Mouse (Mus musculus): ENCODE measurements around the gene Trim16. TPM values are rescaled to one million over a fixed set of nuclear protein-coding genes. Genes with fewer than 3 reads are reported as not detected.

The Trim16 gene
- 0.79 and 2.9 TPM in 2 replicates for polyA plus RNA-seq (2012; ENCODE audit: low replicate concordance)

DNA sequence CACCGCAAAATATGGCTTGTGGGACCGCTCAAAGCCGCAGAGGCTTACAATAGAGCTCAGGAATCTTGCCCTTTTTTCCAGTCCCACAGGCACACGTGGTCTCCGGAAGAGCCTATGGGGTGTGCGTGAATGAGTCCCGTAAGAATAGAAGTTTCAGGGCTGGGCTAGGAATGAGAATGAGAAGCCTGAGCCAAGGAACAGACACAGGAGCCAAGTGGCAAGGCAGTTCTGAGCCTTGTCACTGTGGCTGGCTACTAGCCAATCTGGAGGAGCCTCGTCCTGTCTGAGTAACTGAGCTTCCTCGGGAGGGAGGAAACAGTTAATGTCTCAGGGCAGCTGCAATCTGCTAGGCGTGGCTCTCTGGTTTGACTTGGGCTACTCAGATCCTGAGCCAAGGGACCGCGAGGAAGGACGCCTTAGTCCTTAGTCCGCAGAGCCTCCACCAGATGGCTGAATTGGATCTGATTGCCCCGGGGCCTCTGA, at the start of gene Trim16:
Gene Trim16 (plus strand): TSS at position 173 of the 483 bp plus-strand sequence.

GRCm38 (mm10) chr11:62788935-62789616, 31.0 kb upstream of the Trim16 start, which contains the start of gene Zfp286:
Gene Zfp286, minus strand, starts transcription at chr11:62789462.

DNA sequence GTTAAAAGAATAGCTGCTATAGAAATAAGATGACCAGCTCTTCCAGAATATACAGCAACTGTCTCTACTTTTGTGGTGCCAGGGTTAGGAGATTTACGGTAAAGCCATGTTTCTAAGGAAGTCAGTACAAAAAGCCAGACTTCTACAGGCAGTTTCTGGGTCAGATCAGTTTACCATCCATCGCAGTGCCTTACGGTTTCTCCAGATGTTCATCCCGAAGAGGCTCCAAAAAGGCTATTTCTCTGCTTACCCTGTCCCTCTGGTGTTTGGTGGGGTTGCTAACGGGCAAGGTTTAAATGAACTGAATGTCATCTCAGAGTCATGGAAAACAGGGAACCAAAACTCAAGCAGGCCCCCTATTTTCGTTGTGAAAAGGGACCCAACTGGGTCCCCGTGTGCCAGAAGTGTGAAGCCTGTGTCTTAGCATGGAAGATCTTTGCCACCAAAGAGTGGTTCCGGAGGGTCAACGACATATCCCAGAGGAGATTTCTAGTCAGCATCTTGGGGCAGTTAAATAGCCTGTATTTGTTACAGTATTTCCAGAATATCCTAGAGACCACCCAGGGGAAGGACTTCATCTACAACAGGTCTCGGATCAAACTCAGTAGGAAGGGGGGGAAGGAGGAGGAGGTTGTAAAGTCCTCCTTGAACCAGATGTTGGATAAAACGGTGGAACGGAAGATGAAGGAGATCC, 27.1 kb downstream of the Trim16 start, which contains the start of gene Fbxw10:
Gene Fbxw10 (plus strand): TSS at position 109 of the 694 bp plus-strand sequence.

DNA sequence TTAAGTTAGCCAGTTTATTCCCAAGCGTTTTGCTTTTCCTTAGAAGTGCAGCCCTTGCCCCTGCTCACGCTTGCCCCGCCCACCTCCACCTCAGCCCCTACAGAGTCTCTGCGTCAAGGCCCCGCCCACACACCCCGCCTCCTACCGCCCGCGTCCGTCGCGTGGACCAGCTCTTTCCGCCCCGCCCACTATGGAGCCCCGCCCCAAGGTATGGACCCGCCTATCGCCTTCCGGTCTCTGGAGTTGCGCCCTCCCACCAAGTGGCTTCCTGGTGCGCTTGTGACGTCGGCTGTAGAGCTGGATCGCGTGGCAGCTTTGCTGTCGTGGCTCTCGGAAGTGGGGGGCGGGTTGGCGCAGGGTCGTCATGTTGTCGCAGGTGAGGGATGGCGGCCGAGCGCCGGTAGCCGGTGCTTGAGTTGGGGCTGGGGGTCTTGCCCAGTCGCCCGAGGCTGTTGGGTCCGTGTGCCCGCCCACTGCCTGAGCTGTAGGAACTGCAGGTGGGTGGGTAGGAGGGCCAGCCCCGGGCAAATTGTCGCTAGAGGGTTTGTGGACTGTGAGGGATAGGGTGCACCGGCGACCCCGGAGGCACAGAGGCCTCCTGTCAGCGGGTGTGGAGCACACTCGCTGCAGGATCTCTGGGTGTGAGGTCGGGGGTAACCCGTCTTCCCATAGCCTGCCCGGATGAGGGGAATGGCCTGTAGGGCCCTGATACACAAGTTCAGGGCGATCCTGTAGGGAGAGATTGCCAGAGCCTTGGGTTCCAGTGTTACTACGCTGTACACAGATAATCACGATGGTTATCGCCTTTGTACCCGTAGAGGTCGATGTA, 59.4 kb downstream of the Trim16 start, which contains the start of gene Tvp23b:
Gene Tvp23b (plus strand): TSS at position 236 of the 829 bp plus-strand sequence.

Other genes with a start within 250 kb of the Trim16 start
- 13.9 and 31.0 TPM in 2 replicates for gene Trpv2, start 245.7 kb upstream of the Trim16 start, polyA plus RNA-seq (2012; ENCODE audit: low replicate concordance)
- 4.2 and 6.0 TPM in 2 replicates for gene Lrrc75a, start 171.7 kb upstream of the Trim16 start, polyA plus RNA-seq (2012; ENCODE audit: low replicate concordance)
- 30.1 and 67.6 TPM in 2 replicates for gene Mmgt2, start 171.6 kb upstream of the Trim16 start, polyA plus RNA-seq (2012; ENCODE audit: low replicate concordance)
- gene Zfp287, start 88.3 kb upstream of the Trim16 start, polyA plus RNA-seq (2012; ENCODE audit: low replicate concordance) = 3.2 and 4.0 TPM in 2 replicates
- not detected in 2 replicates for gene Gm10428, start 67.1 kb upstream of the Trim16 start, polyA plus RNA-seq (2012; ENCODE audit: low replicate concordance)
- gene Zfp286, start 30.8 kb upstream of the Trim16 start, polyA plus RNA-seq (2012; ENCODE audit: low replicate concordance) = 0.58 TPM in 1 of 2 replicates, not detected in the other
- 0.12 and 0.28 TPM in 2 replicates for gene Fbxw10, start 26.8 kb downstream of the Trim16 start, polyA plus RNA-seq (2012; ENCODE audit: low replicate concordance)
- gene Tvp23b, start 59.2 kb downstream of the Trim16 start, polyA plus RNA-seq (2012; ENCODE audit: low replicate concordance) = 1.8 and 3.7 TPM in 2 replicates
- gene Cdrt4, start 131.0 kb downstream of the Trim16 start, polyA plus RNA-seq (2012; ENCODE audit: low replicate concordance) = not detected in 2 replicates
- gene Tekt3, start 241.4 kb downstream of the Trim16 start, polyA plus RNA-seq (2012; ENCODE audit: low replicate concordance) = not detected in 2 replicates